Mouse (Mus musculus) sigmoid colon, adult 10 weeks (tissue): ENCODE data around the gene Srr. TPM values are rescaled to one million over a fixed set of nuclear protein-coding genes. Genes with fewer than 3 reads are reported as not detected.

Experiments
- polyA plus RNA-seq: library from polyadenylated mRNA; stranded (reverse); fragments of 350-450 nt; fragmentation: Illumina TruSeq; extraction: RNeasy Lipid Tissue Mini Kit (QIAGEN cat#74804); gene quantifications from one replicate; pipeline ENCODE4 v1.2.3, GENCODE M21; 2014; ENCODE audit warnings: low read depth, low replicate concordance

Gene Srr
- polyA plus RNA-seq, result 50.2 TPM

DNA sequence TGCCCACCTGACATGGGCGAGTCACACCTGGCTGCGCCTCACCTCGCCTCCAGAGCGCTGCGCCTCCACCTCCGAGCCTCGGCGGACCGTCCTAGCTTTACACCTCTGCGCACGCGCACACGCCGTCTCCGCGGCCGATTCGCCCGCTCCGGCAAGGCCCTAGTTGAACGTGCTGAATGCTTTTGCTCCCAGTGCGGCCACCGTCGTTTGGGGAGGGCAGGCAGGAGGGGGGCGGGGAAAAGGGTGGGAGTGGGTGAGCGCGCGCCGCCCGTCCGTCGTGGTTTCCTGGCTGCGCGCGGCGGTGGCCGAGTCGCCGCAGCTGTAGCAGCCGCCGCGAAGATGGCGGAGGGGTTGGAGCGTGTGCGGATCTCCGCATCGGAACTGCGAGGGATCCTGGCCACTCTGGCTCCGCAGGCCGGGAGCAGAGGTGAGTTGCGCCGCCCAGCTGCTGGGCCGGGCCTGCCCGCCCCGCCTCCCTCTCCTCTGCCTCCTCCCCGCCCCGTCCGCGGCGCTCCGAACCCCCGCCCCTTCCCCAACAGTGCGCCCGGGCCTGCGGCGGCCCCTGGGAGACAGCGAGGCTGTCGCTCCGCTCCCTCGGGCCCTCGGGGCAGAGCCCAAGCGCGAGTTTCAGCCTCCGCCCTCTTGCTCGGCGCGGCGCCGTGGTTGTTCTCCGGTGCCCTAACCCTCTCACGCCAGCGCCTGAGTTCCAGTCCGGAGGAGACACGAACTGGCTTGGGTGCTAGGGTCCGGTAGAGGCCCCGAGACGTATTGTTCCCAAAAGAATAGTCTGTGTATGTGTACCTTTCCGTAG, at the start of gene Srr, which contains the start of gene Smg6:
Srr (minus strand) TSS at position 372 of the 811 bp plus-strand sequence.
Smg6 (plus strand) TSS at position 247 of the 811 bp plus-strand sequence.

DNA sequence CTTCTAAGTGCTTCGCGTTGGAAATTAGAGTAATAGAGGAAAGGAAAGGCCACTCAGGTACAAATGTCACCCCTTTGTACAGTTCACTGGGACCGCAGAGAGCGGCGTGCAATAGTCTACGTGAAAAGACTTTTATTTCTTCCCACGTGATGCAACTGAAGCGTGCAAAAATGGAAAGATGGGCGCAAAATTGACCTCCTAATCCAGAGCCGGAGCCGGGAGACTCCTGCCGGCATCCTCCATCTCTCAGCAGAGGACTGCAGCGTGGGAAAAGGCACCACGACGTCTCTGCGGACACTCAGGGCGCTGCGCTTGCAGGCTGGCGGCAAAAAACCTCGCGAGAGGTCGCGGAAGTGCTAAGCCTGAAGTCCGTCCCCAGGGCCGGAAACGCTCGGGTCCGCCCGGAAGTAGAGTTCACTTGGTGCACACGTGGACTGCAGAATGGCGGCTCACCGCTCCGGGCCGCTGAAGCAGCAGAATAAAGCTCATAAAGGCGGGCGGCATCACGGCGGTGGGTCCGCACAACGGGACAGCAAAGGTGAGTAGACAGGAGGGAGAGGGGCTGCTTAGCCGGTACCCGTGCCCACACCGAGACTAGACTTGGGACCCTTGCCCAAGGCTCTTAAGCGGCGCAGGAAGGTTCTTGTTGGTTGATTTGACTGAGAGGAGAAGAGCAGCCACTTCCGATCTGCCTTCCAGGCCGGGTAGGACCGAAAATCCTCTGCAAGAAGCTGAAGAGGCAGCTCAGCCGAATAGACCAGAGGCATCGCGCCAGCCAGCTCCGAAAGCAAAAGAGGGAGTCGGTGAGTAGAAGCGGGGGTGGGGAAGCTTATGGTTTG, 27.9 kb downstream of the Srr start, which contains the start of gene Tsr1:
Tsr1 (plus strand) TSS at position 394 of the 839 bp plus-strand sequence.

DNA sequence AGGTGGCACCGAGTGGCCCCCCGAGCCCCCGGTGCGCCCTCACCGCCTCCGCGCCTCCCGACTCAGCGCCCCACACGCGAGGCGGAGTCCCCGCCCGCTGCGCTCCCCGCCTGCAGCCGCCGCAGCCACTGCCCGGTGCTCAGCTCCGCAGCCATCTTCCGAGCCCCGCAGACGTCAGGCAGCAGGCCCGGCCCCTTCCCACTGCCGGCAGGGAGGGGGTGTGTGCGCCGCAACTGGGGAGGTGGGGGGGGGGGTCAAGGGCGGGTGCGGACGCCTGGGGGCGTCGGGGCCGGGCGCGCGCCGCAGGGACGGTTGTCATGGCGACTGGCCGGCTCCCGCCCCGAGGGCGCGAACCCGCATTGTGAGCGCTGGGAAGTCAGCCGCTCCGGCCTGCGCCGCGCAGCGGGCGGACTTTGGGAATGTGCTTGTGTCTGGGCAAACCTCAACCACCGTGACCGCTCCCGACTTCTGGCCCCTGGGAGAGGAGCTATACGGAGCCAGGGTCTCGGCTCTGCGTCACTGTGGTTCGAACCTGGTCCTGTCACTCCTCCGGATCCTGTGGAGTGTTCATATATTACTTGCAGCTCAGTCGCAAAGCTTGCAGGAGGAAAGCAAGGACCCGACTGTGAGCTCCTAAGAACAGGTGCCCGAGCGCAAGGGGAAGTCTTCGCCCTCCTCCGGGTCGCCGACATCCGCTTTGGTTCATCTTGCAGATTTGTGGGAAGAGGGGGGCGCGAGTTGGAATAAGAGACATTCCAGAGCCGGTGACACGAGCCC, 28.7 kb downstream of the Srr start, which contains the start of gene Sgsm2:
Sgsm2 (minus strand) TSS at position 160 of the 777 bp plus-strand sequence.

Other genes starting within 250 kb of the Srr start
- gene Pafah1b1, start 201.3 kb downstream of the Srr start, polyA plus RNA-seq, result 648 TPM
- gene Mettl16, start 155.1 kb downstream of the Srr start, polyA plus RNA-seq, result 19.0 TPM
- gene Mnt, start 95.0 kb downstream of the Srr start, polyA plus RNA-seq, result 2.7 TPM
- gene Sgsm2, start 28.9 kb downstream of the Srr start, polyA plus RNA-seq, result 3.4 TPM
- gene Tsr1, start 27.9 kb downstream of the Srr start, polyA plus RNA-seq, result 107 TPM
- 16.3 TPM for gene Smg6, start 125 bp downstream of the Srr start, polyA plus RNA-seq
- 0.28 TPM for gene Hic1, start 243.6 kb upstream of the Srr start, polyA plus RNA-seq